Mouse (Mus musculus) gastrocnemius, adult 2 months (tissue): ENCODE measurements around the gene Sfswap. TPM values are rescaled to one million over a fixed set of nuclear protein-coding genes. Genes with fewer than 3 reads are reported as not detected.
"Not testable (repeated sequence)": the region's sequence is repeated elsewhere in the genome, so short reads cannot be mapped to it uniquely, and the experiment has no call there.

Source experiments
- DNase-seq: peaks from one replicate; pipeline ENCODE4 v3.0.0; 2022
- H3K27ac ChIP-seq: fragments of 200-600 bp; 2 replicates; pipeline ENCODE4 v1.8.1; 2022; ENCODE audit warnings: mild to moderate bottlenecking
- H3K4me3 ChIP-seq: fragments of 200-600 bp; 2 replicates; pipeline ENCODE4 v1.8.1; 2022; ENCODE audit warnings: mild to moderate bottlenecking, moderate library complexity
- CTCF ChIP-seq: fragments of 200-600 bp; IDR thresholded peaks from 2 replicates; pipeline ENCODE4 v1.8.1; 2022; ENCODE audit warnings: antibody characterized with exemption, mild to moderate bottlenecking, moderate library complexity
- intact Hi-C: fragments of 180-260 bp; cut with DNase I; formaldehyde crosslinking; loops from one replicate; pipeline ENCODE4 v1.15.1; 2025
- total RNA-seq, 2 experiments: library from RNA; stranded (reverse); gene quantifications; 2 replicates each; pipeline ENCODE4 v1.2.3; 2021

Sfswap gene
- total RNA-seq, 2 experiments from 2014 or later = 24.5 to 26.3 TPM

DNA sequence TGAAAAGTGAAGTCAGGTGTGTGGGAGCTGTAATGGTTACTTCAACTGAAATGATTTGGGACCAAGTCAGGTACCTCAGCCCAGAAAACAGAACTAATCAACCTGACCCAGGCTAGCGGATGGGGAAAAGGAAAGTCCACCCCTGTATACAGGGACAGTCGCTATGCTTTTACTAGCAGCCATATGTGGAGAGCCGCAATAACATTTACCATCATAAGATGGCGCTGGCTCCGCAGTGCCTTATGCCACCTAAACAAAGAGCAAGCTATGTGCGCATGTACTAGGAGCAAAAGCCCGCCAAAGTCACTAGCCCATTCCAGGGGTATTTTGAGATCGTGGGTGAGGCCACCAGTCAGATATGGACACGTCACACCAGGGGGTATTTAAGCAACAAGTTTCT lies 119.6 kb downstream of the Sfswap start:
- H3K27ac ChIP-seq, H3K4me3 ChIP-seq, intact Hi-C loops, DNase-seq: not testable (repeated sequence)
- peak; percentile 38 for TF ChIP-seq CTCF

Other genes with a start within 250 kb of the Sfswap start
- under 1 TPM; 0.26 to 0.39 TPM for gene Mmp17, start 82.9 kb downstream of the Sfswap start, total RNA-seq
- 1 to 10 TPM; 1.8 to 2.4 TPM for gene Zfp11, start 168.9 kb downstream of the Sfswap start, total RNA-seq
- not detected for gene Sept14, start 207.3 kb downstream of the Sfswap start, total RNA-seq
- 10 to 100 TPM; 57.6 to 63.1 TPM for gene Mrps17, start 214.3 kb downstream of the Sfswap start, total RNA-seq
- 100 to 1,000 TPM; 500 to 681 TPM for gene Nipsnap2, start 223.8 kb downstream of the Sfswap start, total RNA-seq